Mouse (Mus musculus): ENCODE results near the gene Foxj3. TPM values are rescaled to one million over a fixed set of nuclear protein-coding genes. Genes with fewer than 3 reads are reported as not detected.
"Not testable (repeated sequence)": the region's sequence is repeated elsewhere in the genome, so short reads cannot be mapped to it uniquely, and the experiment has no call there.

Foxj3 gene
- 21.4 and 22.6 TPM in 2 replicates for polyA plus RNA-seq (2014; fragmentation: Nextera tagmentation; extraction: Ambion mirVana)

GRCm38 (mm10) chr4:119536615-119537014 lies at the start of gene Foxj3:
TSS of gene Foxj3 (plus strand) at chr4:119537004.
- DNase-seq (ENCODE audit: low spot score) = not testable (repeated sequence)

GRCm38 (mm10) chr4:119489666-119490065 lies 47.1 kb upstream of the Foxj3 start:
- Histone ChIP-seq H3K27ac (ENCODE audit: low read depth, low read length) (no peak overlapping the region), H3K27me3 (ENCODE audit: control insufficient read depth, insufficient read depth, low read length) (no peaks in the 10 kb centered on the region), H3K4me3 (ENCODE audit: low read depth, low read length) (no peak overlapping the region), H3K4me1 (ENCODE audit: control insufficient read depth, insufficient read depth, low read length) (no peaks in the 10 kb centered on the region), H3K4me2 (ENCODE audit: low read depth) (no peak overlapping the region), H3K9ac (ENCODE audit: low read length) (no peak overlapping the region), H3K36me3 (ENCODE audit: control insufficient read depth, insufficient read depth, low read length) (no peaks in the 10 kb centered on the region), H3K9me3 (ENCODE audit: control insufficient read depth, low read length) (no peaks in the 10 kb centered on the region)
- DNase-seq (ENCODE audit: low spot score) (no peak), ATAC-seq (ENCODE audit: insufficient read depth, low FRiP score, low TSS enrichment) (no peak)
- WGBS = 91% methylated on average over 10 of the region's 10 CpGs

More at GRCm38 (mm10) chr4:119536615-119537014, at the start of gene Foxj3:
- H3K27me3 ChIP-seq (ENCODE audit: control insufficient read depth, insufficient read depth, low read length); H3K27ac ChIP-seq (ENCODE audit: low read depth, low read length); ATAC-seq (ENCODE audit: insufficient read depth, low FRiP score, low TSS enrichment); H3K4me2 ChIP-seq (ENCODE audit: low read depth); H3K9ac ChIP-seq (ENCODE audit: low read length); H3K4me3 ChIP-seq (ENCODE audit: low read depth, low read length); H3K36me3 ChIP-seq (ENCODE audit: control insufficient read depth, insufficient read depth, low read length); H3K9me3 ChIP-seq (ENCODE audit: control insufficient read depth, low read length); H3K4me1 ChIP-seq (ENCODE audit: control insufficient read depth, insufficient read depth, low read length): not testable (repeated sequence)
- 87% methylated on average over 4 of the region's 4 CpGs for WGBS

GRCm38 (mm10) chr4:119490806-119491205 lies 46.0 kb upstream of the Foxj3 start:
- no peaks in the 10 kb centered on the region for H3K27me3 ChIP-seq (ENCODE audit: control insufficient read depth, insufficient read depth, low read length)
- ATAC-seq (ENCODE audit: insufficient read depth, low FRiP score, low TSS enrichment) (no peak), DNase-seq (ENCODE audit: low spot score) (peak; percentile 21)
- H3K4me3 ChIP-seq (ENCODE audit: low read depth, low read length) = no peak overlapping the region
- H3K9ac ChIP-seq (ENCODE audit: low read length) = no peak overlapping the region
- no peaks in the 10 kb centered on the region for H3K9me3 ChIP-seq (ENCODE audit: control insufficient read depth, low read length)
- H3K27ac ChIP-seq (ENCODE audit: low read depth, low read length) = no peak overlapping the region
- no peaks in the 10 kb centered on the region for H3K4me1 ChIP-seq (ENCODE audit: control insufficient read depth, insufficient read depth, low read length)
- H3K36me3 ChIP-seq (ENCODE audit: control insufficient read depth, insufficient read depth, low read length) = no peaks in the 10 kb centered on the region
- H3K4me2 ChIP-seq (ENCODE audit: low read depth) = no peak overlapping the region
- 77% methylated on average over 3 of the region's 3 CpGs for WGBS

GRCm38 (mm10) chr4:119492291-119492932 lies 44.4 kb upstream of the Foxj3 start, which contains the start of gene Rimkla:
TSS of gene Rimkla (minus strand) at chr4:119492628.
- peak within 1 kb of the TSS; percentile 56; the same call in 1 of the 2 replicates for H3K27ac ChIP-seq (ENCODE audit: low read depth, low read length)
- H3K9ac ChIP-seq (ENCODE audit: low read length) = peak within 1 kb of the TSS; percentile 58
- peak within 1 kb of the TSS; percentile 78 for H3K4me2 ChIP-seq (ENCODE audit: low read depth)
- no peaks in the 10 kb centered on the region for H3K4me1 ChIP-seq (ENCODE audit: control insufficient read depth, insufficient read depth, low read length)
- no peaks in the 10 kb centered on the region for H3K27me3 ChIP-seq (ENCODE audit: control insufficient read depth, insufficient read depth, low read length)
- H3K4me3 ChIP-seq (ENCODE audit: low read depth, low read length) = peak within 1 kb of the TSS; percentile 52
- no peaks in the 10 kb centered on the region for H3K9me3 ChIP-seq (ENCODE audit: control insufficient read depth, low read length)
- H3K36me3 ChIP-seq (ENCODE audit: control insufficient read depth, insufficient read depth, low read length) = no peaks in the 10 kb centered on the region
- DNase-seq (ENCODE audit: low spot score) (peak; percentile 82), ATAC-seq (ENCODE audit: insufficient read depth, low FRiP score, low TSS enrichment) (peak; percentile 93)
- WGBS = 0% methylated on average over 72 of the region's 77 CpGs

GRCm38 (mm10) chr4:119492933-119493327 lies 43.9 kb upstream of the Foxj3 start:
- Histone ChIP-seq H3K27me3 (ENCODE audit: control insufficient read depth, insufficient read depth, low read length) (no peaks in the 10 kb centered on the region), H3K9ac (ENCODE audit: low read length) (peak overlapping the region; percentile 58), H3K4me2 (ENCODE audit: low read depth) (peak overlapping the region; percentile 78), H3K27ac (ENCODE audit: low read depth, low read length) (peak overlapping the region; percentile 49; the same call in 1 of the 2 replicates), H3K4me1 (ENCODE audit: control insufficient read depth, insufficient read depth, low read length) (no peaks in the 10 kb centered on the region), H3K4me3 (ENCODE audit: low read depth, low read length) (peak overlapping the region; percentile 52), H3K36me3 (ENCODE audit: control insufficient read depth, insufficient read depth, low read length) (no peaks in the 10 kb centered on the region), H3K9me3 (ENCODE audit: control insufficient read depth, low read length) (no peaks in the 10 kb centered on the region)
- DNase-seq (ENCODE audit: low spot score) (no peak), ATAC-seq (ENCODE audit: insufficient read depth, low FRiP score, low TSS enrichment) (peak; percentile 43; the same call in 1 of the 2 replicates)
- 33% methylated on average over 10 of the region's 10 CpGs for whole genome bisulfite sequencing

- no peaks in the 10 kb centered on the region for H3K4me1 ChIP-seq (ENCODE audit: control insufficient read depth, insufficient read depth, low read length)
- H3K9me3 ChIP-seq (ENCODE audit: control insufficient read depth, low read length) = no peaks in the 10 kb centered on the region
- H3K9ac ChIP-seq (ENCODE audit: low read length) = no peak overlapping the region
- H3K4me2 ChIP-seq (ENCODE audit: low read depth) = no peak overlapping the region
- H3K27me3 ChIP-seq (ENCODE audit: control insufficient read depth, insufficient read depth, low read length) = no peaks in the 10 kb centered on the region
- 54% methylated on average over 5 of the region's 5 CpGs for WGBS
- ATAC-seq (ENCODE audit: insufficient read depth, low FRiP score, low TSS enrichment) (no peak), DNase-seq (ENCODE audit: low spot score) (no peak)
- H3K36me3 ChIP-seq (ENCODE audit: control insufficient read depth, insufficient read depth, low read length) = no peaks in the 10 kb centered on the region
- H3K4me3 ChIP-seq (ENCODE audit: low read depth, low read length) = no peak overlapping the region
- no peak overlapping the region for H3K27ac ChIP-seq (ENCODE audit: low read depth, low read length)
Measured at GRCm38 (mm10) chr4:119498319-119498848, 38.4 kb upstream of the Foxj3 start.

GRCm38 (mm10) chr4:119511591-119511990 lies 25.2 kb upstream of the Foxj3 start:
- Histone ChIP-seq H3K27me3 (ENCODE audit: control insufficient read depth, insufficient read depth, low read length) (no peaks in the 10 kb centered on the region), H3K4me3 (ENCODE audit: low read depth, low read length) (no peak overlapping the region), H3K4me1 (ENCODE audit: control insufficient read depth, insufficient read depth, low read length) (no peaks in the 10 kb centered on the region), H3K27ac (ENCODE audit: low read depth, low read length) (no peak overlapping the region), H3K9me3 (ENCODE audit: control insufficient read depth, low read length) (no peaks in the 10 kb centered on the region), H3K4me2 (ENCODE audit: low read depth) (no peak overlapping the region), H3K9ac (ENCODE audit: low read length) (no peak overlapping the region), H3K36me3 (ENCODE audit: control insufficient read depth, insufficient read depth, low read length) (no peaks in the 10 kb centered on the region)
- 68% methylated on average over 2 of the region's 2 CpGs for WGBS
- DNase-seq (ENCODE audit: low spot score) (no peak), ATAC-seq (ENCODE audit: insufficient read depth, low FRiP score, low TSS enrichment) (no peak)

- no peak overlapping the region for H3K4me2 ChIP-seq (ENCODE audit: low read depth)
- DNase-seq (ENCODE audit: low spot score) (no peak), ATAC-seq (ENCODE audit: insufficient read depth, low FRiP score, low TSS enrichment) (no peak)
- H3K36me3 ChIP-seq (ENCODE audit: control insufficient read depth, insufficient read depth, low read length) = no peaks in the 10 kb centered on the region
- H3K4me3 ChIP-seq (ENCODE audit: low read depth, low read length) = no peak overlapping the region
- no peaks in the 10 kb centered on the region for H3K4me1 ChIP-seq (ENCODE audit: control insufficient read depth, insufficient read depth, low read length)
- no peak overlapping the region for H3K27ac ChIP-seq (ENCODE audit: low read depth, low read length)
- H3K27me3 ChIP-seq (ENCODE audit: control insufficient read depth, insufficient read depth, low read length) = no peaks in the 10 kb centered on the region
- H3K9me3 ChIP-seq (ENCODE audit: control insufficient read depth, low read length) = no peaks in the 10 kb centered on the region
- H3K9ac ChIP-seq (ENCODE audit: low read length) = no peak overlapping the region
- WGBS = 64% methylated on average over 3 of the region's 3 CpGs
Measured at GRCm38 (mm10) chr4:119512731-119513141, 24.1 kb upstream of the Foxj3 start.

- Histone ChIP-seq H3K27ac (ENCODE audit: low read depth, low read length) (no peak overlapping the region), H3K27me3 (ENCODE audit: control insufficient read depth, insufficient read depth, low read length) (no peaks in the 10 kb centered on the region), H3K4me3 (ENCODE audit: low read depth, low read length) (no peak overlapping the region), H3K9me3 (ENCODE audit: control insufficient read depth, low read length) (no peaks in the 10 kb centered on the region), H3K9ac (ENCODE audit: low read length) (no peak overlapping the region), H3K4me1 (ENCODE audit: control insufficient read depth, insufficient read depth, low read length) (no peaks in the 10 kb centered on the region), H3K36me3 (ENCODE audit: control insufficient read depth, insufficient read depth, low read length) (no peaks in the 10 kb centered on the region), H3K4me2 (ENCODE audit: low read depth) (no peak overlapping the region)
- WGBS = 87% methylated on average over 4 of the region's 4 CpGs
- ATAC-seq (ENCODE audit: insufficient read depth, low FRiP score, low TSS enrichment) = no peak
- no peak for DNase-seq (ENCODE audit: low spot score)
Measured at GRCm38 (mm10) chr4:119523575-119523974, 13.2 kb upstream of the Foxj3 start.

Measured in neural tube, embryonic 11.5 days (tissue).